Mouse (Mus musculus): ENCODE measurements around the gene Bglap.

Gene Bglap

DNA sequence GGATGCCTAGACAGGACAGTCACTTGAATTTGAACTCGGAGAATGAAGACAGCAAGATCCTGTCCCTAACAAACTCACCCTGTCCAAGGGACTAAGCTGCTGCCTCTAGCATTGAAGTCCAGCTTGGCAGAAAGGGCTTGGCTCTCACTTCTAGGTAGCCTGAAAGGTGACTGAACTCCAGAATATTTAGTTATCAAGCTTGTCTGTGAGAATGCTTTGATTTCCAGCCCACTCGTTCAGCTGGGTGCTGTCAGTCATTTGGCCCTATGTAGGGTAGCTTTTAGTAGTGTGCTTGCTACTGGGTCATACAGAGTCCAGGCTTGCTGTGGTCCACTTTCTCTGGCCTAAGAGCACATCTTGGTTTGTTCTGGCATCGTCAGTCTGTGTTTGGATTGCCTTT lies 45.3 kb downstream of the Bglap start:
- DNase-seq = no peak

DNA sequence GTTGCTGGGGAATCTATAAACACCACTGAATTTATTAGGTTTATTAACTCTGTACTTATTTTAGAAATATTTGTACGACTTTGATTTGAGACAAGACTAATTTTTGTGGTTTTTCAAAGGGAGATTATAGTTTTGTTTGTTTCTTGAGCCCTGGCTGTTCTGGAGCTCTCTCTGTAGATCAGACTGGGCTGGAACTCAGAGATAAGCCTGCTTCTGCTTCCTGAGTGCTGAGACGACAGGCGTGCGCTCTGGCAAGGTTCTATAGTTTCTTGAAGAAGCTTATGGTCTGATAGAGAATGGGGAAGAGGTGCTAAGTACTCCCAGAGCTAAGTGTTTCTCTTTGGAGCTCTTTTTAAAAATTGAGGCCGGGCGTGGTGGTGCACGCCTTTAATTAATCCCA lies 45.9 kb downstream of the Bglap start:
- no peak for DNase-seq

DNA sequence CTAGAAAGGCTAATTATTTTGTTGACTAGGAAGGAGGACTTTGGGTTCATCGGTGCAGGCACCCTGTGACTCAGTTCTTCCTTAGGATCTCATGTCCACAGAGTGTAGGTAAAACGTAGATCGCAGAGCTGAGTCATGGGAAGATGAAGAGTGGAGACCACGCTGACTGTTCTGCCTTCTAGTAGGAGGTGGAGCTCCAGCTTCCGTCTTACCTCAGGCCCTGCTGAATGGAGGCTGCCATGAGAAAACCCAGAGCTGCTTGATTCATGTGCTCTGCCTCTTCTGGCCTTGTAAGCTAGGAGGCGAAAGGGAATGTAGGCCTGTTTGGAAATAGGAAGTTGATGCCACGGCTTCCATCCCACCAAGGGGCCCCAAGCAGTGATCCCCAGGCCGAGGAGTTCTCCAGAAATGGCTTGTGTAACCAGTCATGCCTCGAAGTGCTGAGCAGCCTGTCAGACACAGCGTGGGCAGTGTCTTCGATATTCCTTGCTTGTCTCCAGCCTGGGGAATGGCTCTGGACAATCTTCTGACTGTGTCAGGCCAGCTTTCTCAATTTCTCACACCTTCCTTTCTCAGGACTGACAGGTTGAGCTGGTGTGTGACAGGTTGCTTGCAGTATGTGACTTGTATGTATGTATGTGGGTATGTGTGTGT lies 46.8 kb downstream of the Bglap start:
- no peak for DNase-seq

DNA sequence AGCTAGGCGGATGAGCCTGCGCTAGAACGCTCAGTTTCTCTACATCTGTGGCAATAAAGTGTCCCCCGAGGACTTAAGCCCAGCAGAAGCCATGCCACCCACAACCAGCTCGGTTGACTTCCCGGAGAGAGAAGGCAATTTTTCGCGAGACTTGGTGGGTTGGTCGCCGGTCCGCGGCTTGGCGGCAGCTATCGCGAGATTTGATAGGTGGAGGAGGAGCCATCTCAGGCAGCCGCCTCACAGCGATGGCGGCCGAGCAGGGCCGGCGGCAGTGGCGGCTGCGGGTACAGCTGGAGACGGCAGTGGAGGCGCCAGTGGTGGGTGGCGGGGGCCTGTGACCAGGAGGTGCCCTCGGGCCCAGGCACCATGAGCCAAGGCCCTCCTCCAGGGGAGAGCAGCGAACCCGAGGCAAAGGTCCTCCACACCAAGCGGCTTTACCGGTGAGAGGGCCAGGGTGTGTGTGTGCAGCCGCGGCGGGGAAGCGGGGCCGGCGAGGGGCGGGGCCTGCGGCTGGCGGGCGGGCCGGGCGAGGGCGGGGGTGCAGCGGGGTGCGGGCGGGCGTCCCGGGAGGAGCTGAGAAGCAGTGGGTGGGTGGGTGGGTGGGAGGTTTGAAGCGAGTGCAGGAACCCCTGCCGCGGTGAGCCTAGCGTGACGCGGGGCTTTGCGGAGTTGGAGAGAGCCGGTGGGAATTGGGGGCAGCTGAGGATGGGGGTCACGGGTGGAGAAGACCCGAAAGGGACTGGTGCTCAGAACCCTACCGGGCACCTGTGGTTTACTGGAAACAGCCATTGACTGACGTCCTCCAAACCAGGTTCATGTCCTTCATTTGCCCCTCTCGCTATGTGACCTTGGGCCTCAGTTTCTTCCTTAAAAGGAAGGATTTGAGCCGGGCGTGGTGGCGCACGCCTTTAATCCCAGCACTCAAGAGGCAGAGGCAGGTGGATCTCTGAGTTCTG lies 47.9 kb downstream of the Bglap start, which contains the start of the genes Tmem79 and Smg5:
Gene Tmem79, minus strand, starts transcription at position 91 of the 956 bp plus-strand sequence.
Gene Smg5, plus strand, starts transcription at position 203 of the 956 bp plus-strand sequence.
- peak; percentile 95 for DNase-seq

DNA sequence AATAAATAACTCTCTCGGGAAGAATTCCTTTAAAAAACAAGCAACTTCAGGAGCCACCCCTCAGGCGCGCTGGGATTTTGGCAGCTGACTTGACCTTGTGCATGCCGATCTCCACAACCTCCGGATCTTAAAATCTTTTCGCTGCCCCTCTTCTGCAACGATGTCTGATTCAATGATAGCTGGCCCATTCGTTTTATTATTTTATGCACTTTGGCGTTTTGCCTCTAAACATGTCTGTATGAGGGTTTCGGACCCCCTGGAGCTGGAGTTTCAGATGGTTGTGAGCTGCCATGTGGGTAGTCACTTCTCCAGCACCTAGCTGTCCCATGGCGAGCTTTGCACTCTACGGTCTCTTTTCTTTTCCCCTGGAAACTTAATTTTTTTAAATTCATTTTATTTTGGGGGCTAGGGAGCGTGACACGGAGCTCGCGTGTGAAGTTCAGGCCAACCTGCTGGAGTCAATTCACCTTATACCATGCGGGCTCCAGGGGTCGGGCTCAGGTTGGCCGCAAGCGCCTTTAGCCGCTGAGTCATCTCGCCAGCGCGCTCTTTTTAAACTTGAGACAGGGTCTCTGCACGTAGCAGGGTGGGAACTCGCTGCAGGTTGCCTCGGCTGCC lies 48.7 kb downstream of the Bglap start:
- DNase-seq = peak; percentile 65

DNA sequence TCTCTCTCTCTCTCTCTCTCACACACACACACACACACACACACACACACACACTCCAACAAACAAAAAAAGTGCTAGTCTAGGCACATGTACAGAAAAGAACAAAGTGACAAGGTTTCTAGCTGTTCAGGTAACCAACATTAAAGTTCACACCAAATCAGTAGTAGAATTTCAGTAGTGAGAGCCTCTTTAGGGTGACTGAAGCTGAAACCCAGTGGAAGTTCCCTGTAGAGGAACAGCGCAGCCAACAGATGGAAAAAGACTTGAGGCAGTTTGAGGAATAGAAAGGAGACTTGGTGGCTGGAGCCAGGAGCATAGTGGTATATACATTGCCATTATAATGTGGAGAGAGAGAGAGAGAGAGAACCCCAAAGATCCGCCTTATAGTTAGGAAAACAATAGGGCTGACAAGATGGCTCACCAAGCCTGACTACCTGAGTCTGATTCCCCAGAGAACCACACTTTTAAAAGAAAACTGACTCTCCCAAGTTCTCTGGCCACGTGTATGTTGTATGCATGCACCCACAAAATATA lies 49.3 kb downstream of the Bglap start:
- no peak for DNase-seq

DNA sequence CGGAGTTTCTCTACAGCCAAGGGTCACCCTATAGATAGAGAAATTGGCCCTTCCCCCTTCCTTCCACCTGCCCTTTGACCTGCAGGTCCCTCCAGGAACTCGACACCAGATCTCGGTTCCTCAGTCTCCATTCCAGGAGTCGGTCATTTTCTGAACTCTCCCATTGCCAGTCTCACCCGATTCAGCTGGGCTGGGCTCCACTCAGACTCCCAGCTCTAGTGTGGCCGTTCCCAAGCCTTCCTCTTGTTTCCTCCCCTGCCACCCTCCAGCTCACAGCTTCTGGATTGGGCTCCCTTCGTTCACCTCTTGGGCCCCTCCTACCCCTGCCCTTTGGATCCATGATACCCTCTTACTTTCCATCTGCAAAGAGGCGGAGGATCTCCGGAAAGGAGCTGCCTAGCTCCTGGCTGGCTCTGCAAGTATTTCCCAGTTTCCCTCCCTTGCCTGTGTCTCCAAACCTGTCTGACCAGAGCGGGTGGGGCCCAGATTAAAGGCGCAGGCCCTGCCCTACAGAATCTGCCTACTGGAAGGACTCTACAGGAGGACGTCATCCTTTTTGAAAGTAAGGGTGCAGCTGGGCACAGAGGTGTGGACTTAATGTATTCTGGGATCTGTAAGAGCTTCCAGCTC lies 50.1 kb downstream of the Bglap start:
- DNase-seq = no peak
